Mouse (Mus musculus): ENCODE data around the gene Ank3. TPM values are rescaled to one million over a fixed set of nuclear protein-coding genes. Genes with fewer than 3 reads are reported as not detected.

The Ank3 gene
- polyA plus RNA-seq, 1 experiment from 2014 or later = 38.7 TPM

DNA sequence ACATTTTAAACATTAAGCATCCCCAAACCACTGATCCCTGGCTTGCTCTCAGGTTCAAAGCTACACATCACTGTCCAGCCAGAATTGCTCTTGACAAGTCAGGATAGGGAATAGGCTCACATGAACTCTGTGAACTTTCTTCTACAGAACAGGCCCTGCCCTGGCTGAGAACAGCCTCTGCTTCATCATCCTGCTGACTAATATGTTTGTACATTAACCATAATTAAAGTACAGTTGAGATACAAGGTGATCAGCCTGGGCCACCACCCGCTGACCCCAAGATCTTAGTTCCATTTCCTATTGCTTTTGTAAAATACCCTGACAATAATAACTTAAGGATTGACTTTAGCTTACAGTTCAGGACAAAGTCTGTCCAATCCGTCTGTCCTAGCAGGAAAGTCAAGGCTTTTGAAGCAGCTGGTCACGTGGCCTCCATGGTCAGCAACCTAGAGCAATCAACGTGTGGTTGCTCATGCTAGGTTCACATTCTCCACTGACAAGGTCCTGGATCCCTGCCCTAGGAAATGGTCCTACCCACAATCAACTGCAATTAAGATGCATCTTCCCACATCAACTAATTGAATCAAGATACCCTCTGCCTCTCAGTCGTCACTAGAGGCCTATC lies 538.0 kb downstream of the Ank3 start:
- Histone ChIP-seq H3K4me3 (no peak overlapping the region), H3K9me3 (no peaks in the 10 kb centered on the region), H3K9ac (no peak overlapping the region), H3K36me3 (peaks cover 7% of the 10 kb centered on the region; the same call in 1 of the 2 replicates), H3K27me3 (no peaks in the 10 kb centered on the region), H3K4me2 (replicated peaks) (no peak overlapping the region), H3K4me1 (no peaks in the 10 kb centered on the region), H3K27ac (no peak overlapping the region)
- 86% methylated on average over 5 of the region's 5 CpGs for WGBS
- no peak for ATAC-seq (ENCODE audit: insufficient number of reproducible peaks, insufficient read depth, low FRiP score, low TSS enrichment)

DNA sequence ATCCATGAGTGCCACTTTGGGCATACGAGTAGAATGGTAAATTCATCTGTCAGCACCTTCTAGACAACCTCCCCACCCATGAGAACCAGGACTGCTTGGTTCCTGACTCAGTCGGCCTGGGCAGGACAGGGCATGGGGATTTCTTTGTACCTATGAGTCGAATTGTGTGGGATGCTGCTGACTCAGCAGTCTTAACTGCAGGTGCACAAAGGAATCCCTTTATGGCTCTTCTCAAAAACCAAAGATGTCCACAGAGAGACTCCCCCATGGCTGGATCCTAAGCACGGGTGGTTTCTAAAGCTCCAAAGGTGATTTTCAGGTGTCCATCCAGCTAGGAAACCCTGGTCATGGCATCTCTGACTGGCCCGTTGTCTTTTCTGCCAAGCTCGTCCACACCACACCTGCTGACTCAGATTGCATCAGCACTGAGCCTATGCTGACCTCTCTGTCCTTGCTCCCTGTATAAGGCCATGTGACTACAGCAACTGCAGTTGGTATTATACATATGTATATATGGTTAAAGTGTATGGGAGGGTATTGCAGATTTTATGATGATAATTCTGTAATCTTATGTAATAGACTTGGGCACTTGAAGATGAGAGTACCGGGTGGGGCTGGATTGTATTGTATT lies 538.8 kb downstream of the Ank3 start:
- H3K27ac ChIP-seq = no peak overlapping the region
- H3K36me3 ChIP-seq = peaks cover 7% of the 10 kb centered on the region; the same call in 1 of the 2 replicates
- no peak overlapping the region for H3K4me3 ChIP-seq
- no peaks in the 10 kb centered on the region for H3K27me3 ChIP-seq
- no peak overlapping the region for H3K9ac ChIP-seq
- ATAC-seq (ENCODE audit: insufficient number of reproducible peaks, insufficient read depth, low FRiP score, low TSS enrichment) = no peak
- H3K4me2 ChIP-seq (replicated peaks) = no peak overlapping the region
- whole genome bisulfite sequencing = 90% methylated on average over 7 of the region's 7 CpGs
- H3K9me3 ChIP-seq = no peaks in the 10 kb centered on the region
- H3K4me1 ChIP-seq = no peaks in the 10 kb centered on the region

DNA sequence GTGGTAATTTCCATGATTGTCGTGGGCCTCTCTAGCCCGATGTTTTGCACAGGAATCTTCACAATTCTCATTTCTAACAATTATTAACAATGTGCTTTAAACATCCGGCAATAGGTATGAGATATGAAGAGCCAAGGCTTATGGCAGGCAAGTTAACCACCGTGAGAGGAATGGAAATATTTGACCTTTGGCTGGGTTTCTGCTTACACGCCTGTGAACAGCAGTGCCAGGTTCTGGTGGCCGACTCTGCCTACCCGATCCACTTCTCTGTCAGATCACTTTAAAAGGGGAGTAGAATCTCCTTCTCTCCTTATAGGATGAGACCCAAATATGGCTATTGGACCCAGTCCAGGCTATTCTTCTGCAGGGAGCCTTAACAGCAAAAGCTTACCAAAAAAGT lies 540.6 kb downstream of the Ank3 start:
- no peaks in the 10 kb centered on the region for H3K27me3 ChIP-seq
- no peaks in the 10 kb centered on the region for H3K4me1 ChIP-seq
- H3K36me3 ChIP-seq = peaks cover 7% of the 10 kb centered on the region; the same call in 1 of the 2 replicates
- 89% methylated on average over 7 of the region's 7 CpGs for WGBS
- no peak overlapping the region for H3K4me3 ChIP-seq
- no peaks in the 10 kb centered on the region for H3K9me3 ChIP-seq
- H3K4me2 ChIP-seq (replicated peaks) = no peak overlapping the region
- no peak overlapping the region for H3K9ac ChIP-seq
- H3K27ac ChIP-seq = no peak overlapping the region
- ATAC-seq (ENCODE audit: insufficient number of reproducible peaks, insufficient read depth, low FRiP score, low TSS enrichment) = no peak

DNA sequence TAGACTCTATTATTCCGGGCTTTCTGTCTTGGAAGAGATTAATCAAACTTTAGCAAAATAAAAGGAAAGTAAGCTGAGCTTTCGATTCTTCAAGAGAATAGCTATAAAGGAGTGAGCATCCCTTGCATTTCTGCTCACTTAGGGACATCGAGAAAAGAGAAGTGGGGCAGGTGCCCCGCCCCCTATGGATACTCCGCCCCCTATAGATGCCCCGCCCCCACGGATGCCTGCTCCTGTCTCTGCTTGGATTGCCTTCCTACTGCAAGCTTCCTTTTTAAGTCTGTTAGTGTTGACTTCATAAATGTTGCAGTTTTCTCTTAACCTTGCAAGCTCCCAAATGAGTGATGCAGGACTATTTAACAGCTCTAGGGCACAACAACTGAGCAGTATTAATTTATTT lies 541.4 kb downstream of the Ank3 start:
- ATAC-seq (ENCODE audit: insufficient number of reproducible peaks, insufficient read depth, low FRiP score, low TSS enrichment) = no peak
- 73% methylated on average over 7 of the region's 7 CpGs for WGBS
- H3K9ac ChIP-seq = no peak overlapping the region
- peaks cover 5% of the 10 kb centered on the region; the same call in 1 of the 2 replicates for H3K36me3 ChIP-seq
- no peaks in the 10 kb centered on the region for H3K4me1 ChIP-seq
- no peaks in the 10 kb centered on the region for H3K9me3 ChIP-seq
- no peak overlapping the region for H3K27ac ChIP-seq
- no peaks in the 10 kb centered on the region for H3K27me3 ChIP-seq
- H3K4me2 ChIP-seq (replicated peaks) = no peak overlapping the region
- H3K4me3 ChIP-seq = no peak overlapping the region

DNA sequence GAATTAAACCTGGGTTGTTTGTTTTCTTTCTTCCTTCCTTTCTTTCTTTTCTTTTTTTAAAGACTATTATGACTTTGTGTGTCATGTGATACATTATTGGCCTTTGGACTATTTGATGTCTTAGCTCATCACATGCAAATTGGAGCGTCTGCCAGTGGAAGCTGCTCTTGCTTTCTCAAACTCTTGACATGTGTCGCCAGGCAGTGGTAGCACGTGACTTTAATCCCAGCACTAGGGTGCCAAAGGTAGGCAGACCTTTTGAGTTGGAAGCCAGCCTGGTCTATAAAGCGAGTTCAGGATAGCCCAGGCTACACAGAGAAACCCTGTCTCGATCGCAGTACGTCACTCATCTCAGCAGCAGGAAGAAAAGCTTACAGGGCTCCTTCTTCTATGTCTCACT lies 542.4 kb downstream of the Ank3 start:
- no peak overlapping the region for H3K9ac ChIP-seq
- no peaks in the 10 kb centered on the region for H3K9me3 ChIP-seq
- no peaks in the 10 kb centered on the region for H3K4me1 ChIP-seq
- H3K27me3 ChIP-seq = no peaks in the 10 kb centered on the region
- no peak overlapping the region for H3K4me2 ChIP-seq (replicated peaks)
- WGBS = 91% methylated on average over 7 of the region's 7 CpGs
- no peak for ATAC-seq (ENCODE audit: insufficient number of reproducible peaks, insufficient read depth, low FRiP score, low TSS enrichment)
- H3K27ac ChIP-seq = no peak overlapping the region
- no peaks in the 10 kb centered on the region for H3K36me3 ChIP-seq
- no peak overlapping the region for H3K4me3 ChIP-seq

DNA sequence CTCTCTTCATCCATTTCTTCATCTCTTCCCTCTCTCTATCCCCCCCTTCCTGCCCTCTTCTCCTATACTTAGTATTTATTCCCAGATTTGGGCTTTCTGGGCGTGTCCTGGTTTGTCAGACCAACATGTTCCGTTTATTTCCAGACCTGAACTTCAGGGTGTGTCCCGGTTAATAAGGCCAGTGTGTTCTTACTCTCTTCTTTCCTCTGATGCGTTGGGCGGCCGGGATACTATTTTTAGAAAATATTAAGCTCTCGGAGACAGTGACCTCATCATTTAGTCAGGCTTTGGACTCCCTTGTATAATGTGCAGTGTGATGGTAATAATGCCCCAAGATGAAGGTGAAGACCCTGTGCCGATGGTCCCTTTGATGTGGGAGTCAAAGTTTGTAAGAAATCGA lies 546.3 kb downstream of the Ank3 start:
- Histone ChIP-seq H3K27ac (no peak overlapping the region), H3K36me3 (no peaks in the 10 kb centered on the region), H3K27me3 (no peaks in the 10 kb centered on the region), H3K4me2 (replicated peaks) (no peak overlapping the region), H3K9me3 (no peaks in the 10 kb centered on the region), H3K4me3 (no peak overlapping the region), H3K4me1 (no peaks in the 10 kb centered on the region), H3K9ac (no peak overlapping the region)
- no peak for ATAC-seq (ENCODE audit: insufficient number of reproducible peaks, insufficient read depth, low FRiP score, low TSS enrichment)
- 80% methylated on average over 9 of the region's 9 CpGs for WGBS

DNA sequence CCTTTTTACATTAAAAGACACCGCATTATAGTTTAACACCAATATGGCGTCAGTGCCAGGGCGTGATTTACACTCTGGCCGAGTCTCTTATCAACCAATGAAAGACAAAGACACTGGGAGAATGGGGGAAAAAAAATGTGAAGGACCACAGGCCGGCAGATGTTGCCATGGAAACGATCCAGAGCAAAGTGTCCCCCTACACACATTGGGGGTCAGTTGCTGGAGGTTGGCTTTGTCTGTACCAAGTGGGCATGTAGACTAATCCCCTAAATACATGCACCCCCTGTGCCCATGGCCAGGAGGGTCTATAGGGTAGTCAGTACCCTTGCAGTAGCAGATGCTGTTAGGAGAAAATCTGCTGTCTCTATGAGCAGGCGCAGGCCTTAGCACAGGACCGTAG lies 547.3 kb downstream of the Ank3 start:
- Histone ChIP-seq H3K9me3 (no peaks in the 10 kb centered on the region), H3K27me3 (no peaks in the 10 kb centered on the region), H3K4me3 (no peak overlapping the region), H3K36me3 (no peaks in the 10 kb centered on the region), H3K4me1 (no peaks in the 10 kb centered on the region), H3K4me2 (replicated peaks) (no peak overlapping the region), H3K9ac (no peak overlapping the region), H3K27ac (no peak overlapping the region)
- ATAC-seq (ENCODE audit: insufficient number of reproducible peaks, insufficient read depth, low FRiP score, low TSS enrichment) = no peak
- 85% methylated on average over 8 of the region's 8 CpGs for WGBS

DNA sequence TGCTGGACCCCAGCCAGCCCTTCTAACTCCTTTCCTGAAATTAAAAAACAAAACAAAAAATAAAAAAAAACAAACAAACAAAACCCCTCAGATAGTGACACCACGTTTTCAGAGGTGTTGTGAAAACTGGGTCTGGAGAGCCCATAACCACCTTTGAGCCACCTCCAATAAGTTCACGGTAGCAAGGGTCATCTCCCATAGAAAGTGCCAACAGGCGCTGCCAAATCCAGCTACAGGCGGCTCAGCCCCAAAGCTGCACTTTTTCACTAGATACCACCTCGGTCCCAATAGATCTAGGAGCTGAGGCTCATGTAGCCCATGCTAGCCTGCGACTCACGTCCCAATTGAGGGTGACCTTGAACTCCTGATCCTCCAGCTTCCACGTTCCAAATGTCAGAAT lies 547.7 kb downstream of the Ank3 start:
- H3K9me3 ChIP-seq = no peaks in the 10 kb centered on the region
- no peak overlapping the region for H3K27ac ChIP-seq
- WGBS = 85% methylated on average over 8 of the region's 8 CpGs
- no peak overlapping the region for H3K9ac ChIP-seq
- no peak overlapping the region for H3K4me2 ChIP-seq (replicated peaks)
- no peaks in the 10 kb centered on the region for H3K27me3 ChIP-seq
- no peak for ATAC-seq (ENCODE audit: insufficient number of reproducible peaks, insufficient read depth, low FRiP score, low TSS enrichment)
- H3K4me3 ChIP-seq = no peak overlapping the region
- no peaks in the 10 kb centered on the region for H3K4me1 ChIP-seq
- H3K36me3 ChIP-seq = no peaks in the 10 kb centered on the region

DNA sequence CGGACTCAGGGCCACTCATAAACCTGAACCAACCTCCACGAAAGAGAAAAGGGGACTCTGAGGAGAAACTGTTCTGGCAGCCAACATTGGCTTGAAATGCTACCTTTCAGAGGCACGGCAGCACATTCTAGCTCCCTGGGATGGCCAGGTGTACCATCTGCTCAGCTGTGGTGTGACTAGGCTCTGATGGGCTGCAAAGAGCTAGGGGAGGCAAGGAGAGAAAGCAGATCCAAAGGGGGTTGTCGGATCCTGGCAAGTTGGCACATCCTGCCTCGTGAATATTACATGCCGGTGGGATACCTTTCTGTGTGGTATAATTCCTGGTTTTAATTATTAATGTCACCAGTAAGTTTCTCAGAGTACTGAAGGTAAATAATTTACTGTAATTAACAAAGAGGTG lies 548.5 kb downstream of the Ank3 start:
- H3K9ac ChIP-seq = no peak overlapping the region
- 86% methylated on average over 6 of the region's 6 CpGs for WGBS
- H3K4me2 ChIP-seq (replicated peaks) = no peak overlapping the region
- no peaks in the 10 kb centered on the region for H3K9me3 ChIP-seq
- no peak overlapping the region for H3K27ac ChIP-seq
- H3K4me1 ChIP-seq = no peaks in the 10 kb centered on the region
- no peak for ATAC-seq (ENCODE audit: insufficient number of reproducible peaks, insufficient read depth, low FRiP score, low TSS enrichment)
- no peaks in the 10 kb centered on the region for H3K36me3 ChIP-seq
- no peaks in the 10 kb centered on the region for H3K27me3 ChIP-seq
- H3K4me3 ChIP-seq = no peak overlapping the region

DNA sequence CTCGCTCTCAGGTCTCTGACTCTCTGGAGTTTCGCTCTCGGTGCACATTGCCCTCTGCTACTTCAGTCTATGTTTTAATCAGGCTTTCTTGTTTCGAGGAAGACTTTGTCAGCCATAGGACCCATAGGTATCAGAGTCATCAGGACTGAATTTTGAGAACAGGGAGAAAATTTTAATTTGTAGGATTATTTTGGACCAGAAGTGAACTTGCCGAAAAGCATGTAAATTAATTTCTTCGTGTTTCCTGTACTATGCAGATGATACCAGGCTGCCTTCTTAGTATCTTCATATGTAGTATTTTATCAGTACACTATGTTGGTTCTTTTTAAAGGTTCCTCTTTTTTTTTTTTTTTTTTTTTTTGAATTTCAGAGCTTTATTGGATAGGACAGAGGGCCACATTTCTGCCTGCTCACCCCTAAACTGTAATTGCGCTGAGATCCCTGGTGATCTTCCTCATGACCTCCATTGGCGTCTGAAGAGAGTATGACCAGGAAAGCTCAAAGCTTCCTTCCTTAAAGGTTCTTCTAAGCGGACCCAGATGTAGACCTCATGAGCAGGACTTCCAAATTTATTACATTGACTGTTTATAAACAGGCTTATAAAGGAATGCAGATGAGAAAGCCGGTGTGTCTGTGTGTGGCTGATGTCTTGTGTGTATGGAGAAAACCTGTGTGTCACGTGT lies 551.8 kb downstream of the Ank3 start:
- WGBS = 90% methylated on average over 11 of the region's 11 CpGs
- Histone ChIP-seq H3K27me3 (no peaks in the 10 kb centered on the region), H3K4me3 (no peak overlapping the region), H3K36me3 (0 out of 2 replicates have a peak, but pooled peaks cover 2% of the 10 kb centered on the region), H3K4me2 (replicated peaks) (no peak overlapping the region), H3K4me1 (no peaks in the 10 kb centered on the region), H3K27ac (no peak overlapping the region), H3K9ac (no peak overlapping the region), H3K9me3 (no peaks in the 10 kb centered on the region)
- no peak for ATAC-seq (ENCODE audit: insufficient number of reproducible peaks, insufficient read depth, low FRiP score, low TSS enrichment)

DNA sequence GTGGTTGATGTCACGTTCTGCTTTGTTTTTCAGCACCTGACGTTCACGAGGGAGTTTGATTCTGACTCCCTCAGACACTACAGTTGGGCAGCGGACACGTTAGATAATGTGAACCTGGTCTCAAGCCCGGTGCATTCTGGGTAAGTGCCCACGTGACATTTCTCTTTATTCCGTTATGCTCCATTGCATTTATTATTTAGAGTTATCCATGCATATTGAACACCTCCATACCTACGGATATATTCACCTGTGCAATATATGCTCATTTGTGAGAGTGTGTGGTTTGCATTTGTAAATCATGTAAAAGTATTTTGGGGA lies 552.3 kb downstream of the Ank3 start:
- H3K9me3 ChIP-seq = no peaks in the 10 kb centered on the region
- no peak for ATAC-seq (ENCODE audit: insufficient number of reproducible peaks, insufficient read depth, low FRiP score, low TSS enrichment)
- no peaks in the 10 kb centered on the region for H3K27me3 ChIP-seq
- 0 out of 2 replicates have a peak, but pooled peaks cover 2% of the 10 kb centered on the region for H3K36me3 ChIP-seq
- H3K27ac ChIP-seq = no peak overlapping the region
- WGBS = 90% methylated on average over 9 of the region's 9 CpGs
- H3K4me1 ChIP-seq = no peaks in the 10 kb centered on the region
- no peak overlapping the region for H3K4me3 ChIP-seq
- no peak overlapping the region for H3K4me2 ChIP-seq (replicated peaks)
- no peak overlapping the region for H3K9ac ChIP-seq

DNA sequence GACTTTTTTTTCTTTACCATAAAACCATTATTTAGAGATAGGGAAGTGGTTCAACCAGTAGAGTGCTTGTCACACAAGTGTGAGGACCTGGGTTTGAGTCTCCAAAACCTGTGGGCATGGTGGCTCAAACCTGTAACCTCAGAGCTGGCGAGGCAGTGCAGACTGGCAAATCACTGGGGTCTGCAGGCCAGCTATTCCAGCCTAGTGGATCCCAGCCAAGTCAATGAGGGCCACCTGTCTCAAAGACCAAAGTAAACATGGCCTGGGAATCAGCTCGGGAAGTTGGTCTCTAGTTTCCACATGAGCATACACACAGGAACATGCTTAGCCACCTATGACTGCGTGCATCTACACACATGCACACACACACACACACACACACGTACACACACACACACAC lies 552.9 kb downstream of the Ank3 start:
- Histone ChIP-seq H3K27me3 (no peaks in the 10 kb centered on the region), H3K4me3 (no peak overlapping the region), H3K9me3 (no peaks in the 10 kb centered on the region), H3K36me3 (0 out of 2 replicates have a peak, but pooled peaks cover 2% of the 10 kb centered on the region), H3K27ac (no peak overlapping the region), H3K4me1 (no peaks in the 10 kb centered on the region), H3K9ac (no peak overlapping the region), H3K4me2 (replicated peaks) (no peak overlapping the region)
- ATAC-seq (ENCODE audit: insufficient number of reproducible peaks, insufficient read depth, low FRiP score, low TSS enrichment) = no peak
- 78% methylated on average over 3 of the region's 4 CpGs for WGBS
